ENCODE assay signal across 26 mouse cellular contexts in genomic region chr3:15528589-15528988, GRCm38 (mm10). TPM values are rescaled to one million over a fixed set of nuclear protein-coding genes. Genes with fewer than 3 reads are reported as not detected.
A peak's percentile ranks its signal among the peaks of the same experiment; 100 is the strongest.
DNase-seq lines count a peak whose midpoint lies in the region; ATAC-seq lines count a peak whose summit lies in the region.
"Had no signal": no experiment of that assay in that cellular context is flagged by ENCODE, and none has a peak within 500 bp of the region (broad histone marks: within the 10 kb centered on the region; RNA-seq: fewer than 3 reads in every experiment).

No protein-coding gene starts in this region.

- ATAC-seq in limb, embryonic 12.5 days (ENCODE audit: insufficient number of reproducible peaks, insufficient read depth, low FRiP score, low TSS enrichment, low read depth): peak; percentile 26; the same call in 1 of the 2 replicates
- 0 out of 2 replicates have a peak, but pooled peaks have one; percentile 16 for ATAC-seq in neural tube, embryonic 11.5 days (ENCODE audit: insufficient read depth, low FRiP score, low TSS enrichment)
- ATAC-seq: activated CD4-positive, CD25-positive, alpha-beta regulatory T cell, adult 4 months; CD4-positive, CD25-positive, alpha-beta regulatory T cell, adult 4 months; forebrain, embryonic 13.5 days; forebrain, embryonic 15.5 days; Patski had no signal

- H3K9ac ChIP-seq in limb, embryonic 12.5 days (replicated peaks): no peak overlapping the region
- H3K9ac ChIP-seq in neural tube, embryonic 11.5 days (ENCODE audit: low read length): no peak overlapping the region
- H3K9ac ChIP-seq: embryonic facial prominence, embryonic 12.5 days; forebrain, embryonic 13.5 days; forebrain, embryonic 15.5 days had no signal

- peaks cover 15% of the 10 kb centered on the region; the same call in 1 of the 2 replicates for H3K9me3 ChIP-seq in limb, embryonic 12.5 days
- H3K9me3 ChIP-seq in limb, embryonic 10.5 days (replicated peaks): 0 out of 2 replicates have a peak, but pooled peaks cover 2% of the 10 kb centered on the region
- no peaks in the 10 kb centered on the region for H3K9me3 ChIP-seq in neural tube, embryonic 11.5 days (ENCODE audit: control insufficient read depth, low read length)
- H3K9me3 ChIP-seq: G1E had no signal

- no peaks in the 10 kb centered on the region for H3K36me3 ChIP-seq in limb, embryonic 12.5 days
- H3K36me3 ChIP-seq in limb, embryonic 10.5 days: no peaks in the 10 kb centered on the region
- H3K36me3 ChIP-seq in neural tube, embryonic 11.5 days (ENCODE audit: control insufficient read depth, insufficient read depth, low read length): no peaks in the 10 kb centered on the region
- H3K36me3 ChIP-seq: embryonic facial prominence, embryonic 10.5 days; embryonic facial prominence, embryonic 12.5 days; forebrain, embryonic 15.5 days; G1E had no signal

- no peaks in the 10 kb centered on the region for H3K4me1 ChIP-seq in limb, embryonic 12.5 days (replicated peaks)
- no peaks in the 10 kb centered on the region for H3K4me1 ChIP-seq in limb, embryonic 10.5 days
- no peaks in the 10 kb centered on the region for H3K4me1 ChIP-seq in neural tube, embryonic 11.5 days (ENCODE audit: control insufficient read depth, insufficient read depth, low read length)
- H3K4me1 ChIP-seq: embryonic facial prominence, embryonic 10.5 days; embryonic facial prominence, embryonic 12.5 days; forebrain, embryonic 13.5 days; forebrain, embryonic 15.5 days had no signal

- intact Hi-C loops in heart, postnatal 25 days (cut with DNase I): no loop called here

- H3K4me3 ChIP-seq in limb, embryonic 12.5 days (replicated peaks): no peak overlapping the region
- H3K4me3 ChIP-seq in limb, embryonic 10.5 days: no peak overlapping the region
- H3K4me3 ChIP-seq in neural tube, embryonic 11.5 days (ENCODE audit: low read depth, low read length): no peak overlapping the region
- H3K4me3 ChIP-seq: embryonic facial prominence, embryonic 10.5 days; embryonic facial prominence, embryonic 12.5 days; forebrain, embryonic 13.5 days; forebrain, embryonic 15.5 days had no signal

- H3K27ac ChIP-seq in limb, embryonic 12.5 days: no peak overlapping the region
- H3K27ac ChIP-seq in limb, embryonic 10.5 days: no peak overlapping the region
- H3K27ac ChIP-seq in neural tube, embryonic 11.5 days (ENCODE audit: low read depth, low read length): no peak overlapping the region
- H3K27ac ChIP-seq: embryonic facial prominence, embryonic 10.5 days; embryonic facial prominence, embryonic 12.5 days; forebrain, embryonic 13.5 days; forebrain, embryonic 15.5 days had no signal

- no peaks in the 10 kb centered on the region for H3K27me3 ChIP-seq in limb, embryonic 12.5 days
- H3K27me3 ChIP-seq in limb, embryonic 10.5 days (ENCODE audit: low read depth, poor library complexity, severe bottlenecking): no peaks in the 10 kb centered on the region
- H3K27me3 ChIP-seq in neural tube, embryonic 11.5 days (ENCODE audit: control insufficient read depth, insufficient read depth, low read length): no peaks in the 10 kb centered on the region
- H3K27me3 ChIP-seq: CH12.LX; embryonic facial prominence, embryonic 12.5 days; forebrain, embryonic 13.5 days; forebrain, embryonic 15.5 days; Patski had no signal

- peak; percentile 86 for DNase-seq in heart, adult 11 months
- DNase-seq in heart, postnatal 25 days (ENCODE audit: low spot score): no peak
- no peak for DNase-seq in limb, embryonic 10.5 days (ENCODE audit: low spot score)
- no peak for DNase-seq in neural tube, embryonic 11.5 days (ENCODE audit: low spot score)
- no peak for DNase-seq in neural tube, embryonic 10.5 days (ENCODE audit: extremely low spot score, low spot score)
- DNase-seq: adrenal gland, adult 8-10 months; adrenal gland, postnatal 14 days; adrenal gland, postnatal 36 days; B cell, adult 2 months; cerebellum, adult 11-12 months; cerebellum, adult 2 months; cerebellum, adult 9-10 months; cerebellum, postnatal 10 days; cerebellum, postnatal 25 days had no signal

- no peak overlapping the region for H3K4me2 ChIP-seq in limb, embryonic 12.5 days
- H3K4me2 ChIP-seq in neural tube, embryonic 11.5 days (ENCODE audit: low read depth): no peak overlapping the region
- H3K4me2 ChIP-seq: embryonic facial prominence, embryonic 12.5 days; forebrain, embryonic 13.5 days; forebrain, embryonic 15.5 days had no signal

RNA-seq across cellular contexts. Expression of gene Sirpb1b, which starts 46.3 kb away (rescaled TPM):
- not detected for total RNA-seq in heart, postnatal 25 days (2021)
- not detected in 2 replicates for polyA plus RNA-seq in limb, embryonic 12.5 days (2016; fragmentation: Nextera tagmentation; extraction: Ambion mirVana)
- not detected in 2 replicates for polyA plus RNA-seq in limb, embryonic 10.5 days (2016; fragmentation: Nextera tagmentation; extraction: Ambion mirVana)
- polyA plus RNA-seq in neural tube, embryonic 11.5 days (2014; fragmentation: Nextera tagmentation; extraction: Ambion mirVana): not detected in 2 replicates
- total RNA-seq: adrenal gland, postnatal 14 days; CH12.LX had no signal
- polyA plus RNA-seq: CD4-positive, CD25-positive, alpha-beta regulatory T cell, adult 4 months; cerebellum, adult 2 months; cortical plate, adult 2 months; embryonic facial prominence, embryonic 10.5 days; embryonic facial prominence, embryonic 12.5 days; forebrain, embryonic 11.5 days; forebrain, embryonic 13.5 days; forebrain, embryonic 15.5 days; G1E; Patski had no signal
